Mouse (Mus musculus): Measurements from ENCODE around the gene Lactb.

DNA sequence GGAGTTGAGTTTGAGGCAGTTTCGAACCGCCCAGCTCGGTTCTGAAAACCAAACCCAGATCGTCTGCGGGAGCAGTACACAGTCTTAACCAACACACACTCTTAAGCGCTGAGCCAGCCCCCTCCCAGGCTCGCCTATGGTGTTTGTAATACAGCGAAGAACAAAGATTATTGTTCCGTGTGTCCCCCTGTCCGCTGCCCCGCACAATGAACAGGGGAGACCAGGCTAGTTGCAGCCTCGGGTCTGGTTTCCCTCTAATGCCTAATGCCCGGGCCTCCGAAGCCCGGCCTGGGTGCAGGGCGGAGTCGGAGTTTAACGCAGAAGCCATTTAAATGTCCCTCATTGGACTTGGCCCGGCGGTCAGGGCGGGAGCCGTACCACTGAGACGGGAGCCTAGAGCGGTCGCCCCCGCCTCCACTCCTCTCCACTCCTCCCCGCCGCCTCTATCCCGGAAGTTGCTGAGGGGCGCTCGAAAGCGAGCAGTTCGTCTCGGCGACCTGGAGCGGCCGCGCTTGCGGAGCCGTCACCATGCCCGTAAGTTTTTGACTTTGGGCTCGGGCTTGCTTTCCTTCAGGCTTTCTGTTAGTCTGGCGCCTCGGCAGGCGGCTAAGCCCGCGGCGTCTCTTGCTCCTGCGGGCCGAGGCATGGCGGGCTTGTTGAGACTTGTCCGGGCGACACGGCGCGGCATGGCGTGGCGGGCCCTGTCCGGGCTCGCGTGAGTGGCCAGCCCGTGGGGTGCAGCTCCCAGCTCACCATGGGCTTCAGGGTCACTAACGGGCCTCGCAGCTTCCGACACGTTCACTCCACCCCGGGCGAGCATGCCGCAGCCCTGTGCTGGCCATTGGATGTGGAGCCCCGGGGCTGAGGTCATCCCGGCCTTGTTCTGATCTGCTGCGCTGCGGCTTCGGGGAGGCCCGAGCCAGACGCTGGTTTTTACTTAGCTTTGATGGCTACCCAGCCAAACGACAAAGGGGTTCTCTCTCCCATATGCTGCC lies 29.3 kb downstream of the Lactb start, which contains the start of gene Rps27l:
- TF ChIP-seq CTCF (IDR thresholded peaks at IDR 0.05; ENCODE audit: low read depth) (no peak), EP300 (IDR thresholded peaks at IDR 0.05; ENCODE audit: low read depth) (peak; percentile 88)

All from heart, postnatal 0 days (tissue).